Comparison of ENCODE assay signal across 19 mouse cellular contexts in the genomic region with DNA sequence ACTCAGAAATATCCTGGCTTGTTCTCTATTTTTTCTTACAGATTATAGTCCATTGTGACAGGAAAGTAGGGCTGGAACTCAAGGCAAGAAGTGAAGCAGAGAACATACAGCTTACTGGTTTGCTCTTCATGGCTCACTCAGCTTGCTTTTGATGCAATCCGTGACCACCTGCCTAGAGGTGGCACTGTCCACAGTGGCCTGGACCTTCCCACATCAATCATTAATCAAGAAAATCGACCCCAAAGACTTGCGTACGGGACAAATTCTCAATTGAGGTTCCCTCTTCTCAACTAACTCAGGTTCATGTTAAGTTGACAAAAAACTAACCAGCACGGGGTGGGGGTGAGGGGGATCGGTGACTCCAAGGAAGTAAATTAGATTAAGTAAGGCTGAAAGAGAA.
"Had no signal": no experiment of that assay in that cellular context is flagged by ENCODE, and none has a peak within 500 bp of the region (broad histone marks: within the 10 kb centered on the region; RNA-seq: fewer than 3 reads in every experiment).

No protein-coding gene starts in this region.

- H3K4me3 ChIP-seq: layer of hippocampus, adult 2 months; limb, embryonic 10.5 days; limb, embryonic 13.5 days; lung, embryonic 15.5 days; megakaryocyte, embryonic 14.5 days; midbrain, embryonic 10.5 days; midbrain, embryonic 13.5 days had no signal

- H3K27ac ChIP-seq: kidney, postnatal 0 days; layer of hippocampus, adult 2 months; limb, embryonic 10.5 days; limb, embryonic 13.5 days; lung, embryonic 15.5 days; midbrain, embryonic 10.5 days; midbrain, embryonic 13.5 days; stomach, postnatal 0 days had no signal

- DNase-seq: kidney, postnatal 25 days; layer of hippocampus, adult 9-11 months; lung, adult 18-20 months; lung, postnatal 10 days; lung, postnatal 36 days; right cerebral cortex, adult 18-20 months; right cerebral cortex, postnatal 14 days; right cerebral cortex, postnatal 4 days; thymus, postnatal 36 days had no signal

- H3K27me3 ChIP-seq: limb, embryonic 13.5 days; lung, embryonic 15.5 days; megakaryocyte, embryonic 14.5 days had no signal

- H3K4me2 ChIP-seq: limb, embryonic 13.5 days; lung, embryonic 15.5 days; midbrain, embryonic 13.5 days had no signal

- H3K9me3 ChIP-seq: limb, embryonic 10.5 days; limb, embryonic 13.5 days; lung, embryonic 15.5 days; megakaryocyte, embryonic 14.5 days; midbrain, embryonic 10.5 days; midbrain, embryonic 13.5 days had no signal

- ATAC-seq: intestine, postnatal 0 days; midbrain, embryonic 13.5 days had no signal

- H3K36me3 ChIP-seq: limb, embryonic 10.5 days; limb, embryonic 13.5 days; lung, embryonic 15.5 days; midbrain, embryonic 10.5 days; midbrain, embryonic 13.5 days had no signal

- H3K4me1 ChIP-seq: limb, embryonic 10.5 days; limb, embryonic 13.5 days; lung, embryonic 15.5 days; megakaryocyte, embryonic 14.5 days; midbrain, embryonic 10.5 days; midbrain, embryonic 13.5 days had no signal

- H3K9ac ChIP-seq: limb, embryonic 13.5 days; lung, embryonic 15.5 days; midbrain, embryonic 13.5 days had no signal
